In the genomic region with DNA sequence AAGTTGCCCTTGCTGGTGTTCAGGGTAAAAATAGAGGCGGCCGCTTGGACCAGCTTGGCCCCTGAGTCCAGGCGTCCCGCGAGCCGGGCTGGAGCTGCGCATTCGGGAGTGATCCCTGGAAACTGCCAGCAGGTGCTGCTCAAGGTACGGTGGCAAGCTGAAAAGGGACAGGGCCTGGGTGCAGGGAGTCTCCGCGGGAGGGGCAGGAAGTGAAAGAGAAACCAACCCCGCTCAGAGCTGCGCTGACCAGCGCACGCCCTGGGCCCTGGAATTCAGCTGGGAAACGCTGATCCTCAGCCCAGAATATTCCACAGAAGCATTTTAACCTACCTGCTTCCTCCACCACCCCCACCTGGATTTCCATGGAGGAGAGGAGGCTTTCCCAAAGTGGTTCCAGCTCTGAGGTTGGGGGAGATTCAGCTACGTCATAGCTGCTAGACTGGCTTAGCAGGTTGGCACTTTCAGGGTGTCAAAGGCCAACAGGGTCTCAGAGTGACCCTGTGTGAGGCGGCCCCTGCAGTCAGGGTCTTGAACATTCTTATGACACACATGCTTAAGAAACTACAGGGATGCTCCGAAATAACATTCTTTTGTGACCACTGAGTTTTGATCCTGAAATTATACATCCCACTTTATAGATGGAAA, we compare ENCODE assay signal across 8 mouse cellular contexts. TPM values are rescaled to one million over a fixed set of nuclear protein-coding genes. Genes with fewer than 3 reads are reported as not detected.
DNase-seq lines count a peak whose midpoint lies in the region; ATAC-seq and TF ChIP-seq lines count a peak whose summit lies in the region.

No protein-coding gene starts in this region.

- H3K4me1 ChIP-seq in limb, embryonic 15.5 days, result peaks cover 25% of the 10 kb centered on the region
- H3K4me1 ChIP-seq in midbrain, embryonic 15.5 days, result peaks cover 17% of the 10 kb centered on the region
- H3K4me1 ChIP-seq in spleen, adult 2 months (ENCODE audit: control insufficient read depth, insufficient read depth, insufficient read length), result peaks cover 5% of the 10 kb centered on the region

- peak; percentile 25; the same call in 1 of the 2 replicates for TF ChIP-seq CTCF in spleen, adult 2 months (IDR thresholded peaks at IDR 0.05; ENCODE audit: extremely low read depth, insufficient read depth, insufficient read length, insufficient replicate concordance)

- ATAC-seq in limb, embryonic 15.5 days (ENCODE audit: insufficient number of reproducible peaks, low FRiP score, low TSS enrichment, low read depth), result peak; percentile 81
- peak; percentile 95 for ATAC-seq in midbrain, embryonic 15.5 days (replicated peaks)

- 7% methylated on average over 19 of the region's 19 CpGs for WGBS in limb, embryonic 15.5 days
- 8% methylated on average over 19 of the region's 19 CpGs for WGBS in midbrain, embryonic 15.5 days
- 10% methylated on average over 19 of the region's 19 CpGs for WGBS in spleen, adult 2 months

- peak overlapping the region; percentile 15 for H3K9ac ChIP-seq in limb, embryonic 15.5 days
- H3K9ac ChIP-seq in midbrain, embryonic 15.5 days, result peak overlapping the region; percentile 40

- no peaks in the 10 kb centered on the region for H3K36me3 ChIP-seq in limb, embryonic 15.5 days
- no peaks in the 10 kb centered on the region for H3K36me3 ChIP-seq in midbrain, embryonic 15.5 days (replicated peaks)
- no peaks in the 10 kb centered on the region for H3K36me3 ChIP-seq in spleen, adult 2 months (ENCODE audit: control insufficient read depth, insufficient read depth, low read length)

- peak; percentile 51 for DNase-seq in layer of hippocampus, adult 11-12 months (ENCODE audit: low spot score)
- DNase-seq in layer of hippocampus, adult 9-10 months (ENCODE audit: low spot score), result no peak
- peak; percentile 80 for DNase-seq in embryo, embryonic 9.5 days (ENCODE audit: extremely low spot score)
- DNase-seq in heart, adult 18-20 months, result peak; percentile 77 to 80
- peak; percentile 72 for DNase-seq in kidney, adult 11 months
- DNase-seq in spleen, adult 2 months (ENCODE audit: low read depth in 1 of 2, low spot score in 2 of 2), result peak; percentile 21 to 47

- peaks cover 9% of the 10 kb centered on the region; the same call in 1 of the 2 replicates for H3K27me3 ChIP-seq in limb, embryonic 15.5 days
- H3K27me3 ChIP-seq in midbrain, embryonic 15.5 days (replicated peaks), result peaks cover under 1% of the 10 kb centered on the region
- H3K27me3 ChIP-seq in spleen, adult 2 months (ENCODE audit: control insufficient read depth, insufficient read depth, low read length), result peaks cover 5% of the 10 kb centered on the region

- H3K9me3 ChIP-seq in limb, embryonic 15.5 days, result no peaks in the 10 kb centered on the region
- H3K9me3 ChIP-seq in midbrain, embryonic 15.5 days, result no peaks in the 10 kb centered on the region

- H3K4me3 ChIP-seq in limb, embryonic 15.5 days, result peak overlapping the region; percentile 50
- peak overlapping the region; percentile 48 for H3K4me3 ChIP-seq in midbrain, embryonic 15.5 days
- peak overlapping the region; percentile 68 for H3K4me3 ChIP-seq in spleen, adult 2 months (ENCODE audit: extremely low read depth, insufficient read depth, insufficient read length)

- TF ChIP-seq POLR2A in spleen, adult 2 months (IDR thresholded peaks at IDR 0.05; ENCODE audit: low read depth, low read length), result no peak

- peak overlapping the region; percentile 67 for H3K27ac ChIP-seq in limb, embryonic 15.5 days
- H3K27ac ChIP-seq in midbrain, embryonic 15.5 days, result no peak overlapping the region
- no peak overlapping the region for H3K27ac ChIP-seq in spleen, adult 2 months (ENCODE audit: insufficient read depth, low read length)

- H3K4me2 ChIP-seq in limb, embryonic 15.5 days, result peak overlapping the region; percentile 90
- H3K4me2 ChIP-seq in midbrain, embryonic 15.5 days, result peak overlapping the region; percentile 90

RNA-seq across cellular contexts. Expression of a gene that starts 0.7 kb away (rescaled TPM):
- 1 to 10 TPM; 1.6 to 1.8 TPM for total RNA-seq in heart, adult 18-20 months (2021)
- 17.2 and 23.2 TPM in 2 replicates for polyA plus RNA-seq in limb, embryonic 15.5 days (2015; fragmentation: Nextera tagmentation; extraction: Ambion mirVana)
- 0.98 and 1.1 TPM in 2 replicates for polyA plus RNA-seq in midbrain, embryonic 15.5 days (2015; fragmentation: Nextera tagmentation; extraction: Ambion mirVana)
- 0.21 and 0.26 TPM in 2 replicates for polyA plus RNA-seq in spleen, adult 2 months (2012; rRNA removed)
